Mouse (Mus musculus) liver, embryonic 14.5 days (tissue): ENCODE results near the gene Cmtr2.

ENCODE experiments used
- CTCF ChIP-seq: IDR thresholded peaks from 2 replicates; pipeline ENCODE4 v1.5.1; 2016; ENCODE audit warnings: antibody characterized with exemption, low read depth, control low read depth
- EP300 ChIP-seq: IDR thresholded peaks from 2 replicates; pipeline ENCODE4 v1.6.1; 2016; ENCODE audit warnings: antibody characterized with exemption, low read depth

GRCm38 (mm10) chr8:110182735-110183367 lies 32.6 kb upstream of the Cmtr2 start:
- TF ChIP-seq CTCF (no peak), EP300 (no peak)
